Mouse (Mus musculus): Measurements from ENCODE around the gene Taok1. TPM values are rescaled to one million over a fixed set of nuclear protein-coding genes. Genes with fewer than 3 reads are reported as not detected.

Taok1 gene
- polyA plus RNA-seq, 1 experiment from 2014 or later, result 3.6 TPM

GRCm38 (mm10) chr11:77492311-77492871, 115.2 kb downstream of the Taok1 start:
- Histone ChIP-seq H3K36me3 (ENCODE audit: control insufficient read depth, insufficient read depth) (no peaks in the 10 kb centered on the region), H3K4me3 (ENCODE audit: low read depth, low read length) (peak overlapping the region; percentile 84), H3K9me3 (replicated peaks; ENCODE audit: control insufficient read depth, low read length) (no peaks in the 10 kb centered on the region), H3K4me2 (ENCODE audit: low read depth, low read length) (peak overlapping the region; percentile 97), H3K9ac (ENCODE audit: low read depth, low read length) (peak overlapping the region; percentile 70), H3K4me1 (ENCODE audit: control insufficient read depth, low read depth, low read length) (peaks cover 57% of the 10 kb centered on the region), H3K27ac (ENCODE audit: low read length) (peak overlapping the region; percentile 62), H3K27me3 (ENCODE audit: control insufficient read depth, insufficient read depth, low read depth, low read length) (peaks cover 33% of the 10 kb centered on the region)
- under 1% methylated on average over 18 of the region's 18 CpGs for WGBS (ENCODE audit: insufficient replicate concordance)
- ATAC-seq (ENCODE audit: low read depth), result no peak

- peak overlapping the region; percentile 97 for H3K4me2 ChIP-seq (ENCODE audit: low read depth, low read length)
- peaks cover 33% of the 10 kb centered on the region for H3K27me3 ChIP-seq (ENCODE audit: control insufficient read depth, insufficient read depth, low read depth, low read length)
- H3K4me1 ChIP-seq (ENCODE audit: control insufficient read depth, low read depth, low read length), result peaks cover 50% of the 10 kb centered on the region
- H3K36me3 ChIP-seq (ENCODE audit: control insufficient read depth, insufficient read depth), result no peaks in the 10 kb centered on the region
- H3K9me3 ChIP-seq (replicated peaks; ENCODE audit: control insufficient read depth, low read length), result no peaks in the 10 kb centered on the region
- H3K9ac ChIP-seq (ENCODE audit: low read depth, low read length), result peak overlapping the region; percentile 70
- peak overlapping the region; percentile 15; the same call in 1 of the 2 replicates for H3K27ac ChIP-seq (ENCODE audit: low read length)
- no peak for ATAC-seq (ENCODE audit: low read depth)
- peak overlapping the region; percentile 84 for H3K4me3 ChIP-seq (ENCODE audit: low read depth, low read length)
- WGBS (ENCODE audit: insufficient replicate concordance), result under 1% methylated on average over 23 of the region's 23 CpGs
These were observed 115.9 kb downstream of the Taok1 start for GRCm38 (mm10) chr11:77491502-77492291.

- H3K4me3 ChIP-seq (ENCODE audit: low read depth, low read length), result peak overlapping the region; percentile 84
These were observed 116.5 kb downstream of the Taok1 start for GRCm38 (mm10) chr11:77491123-77491501.

GRCm38 (mm10) chr11:77490451-77490850, 117.2 kb downstream of the Taok1 start:
- Histone ChIP-seq H3K9ac (ENCODE audit: low read depth, low read length) (no peak overlapping the region), H3K4me1 (ENCODE audit: control insufficient read depth, low read depth, low read length) (peaks cover 47% of the 10 kb centered on the region), H3K4me3 (ENCODE audit: low read depth, low read length) (no peak overlapping the region), H3K4me2 (ENCODE audit: low read depth, low read length) (no peak overlapping the region), H3K27me3 (ENCODE audit: control insufficient read depth, insufficient read depth, low read depth, low read length) (peaks cover 33% of the 10 kb centered on the region), H3K36me3 (ENCODE audit: control insufficient read depth, insufficient read depth) (no peaks in the 10 kb centered on the region), H3K27ac (ENCODE audit: low read length) (no peak overlapping the region), H3K9me3 (replicated peaks; ENCODE audit: control insufficient read depth, low read length) (no peaks in the 10 kb centered on the region)
- 61% methylated on average over 6 of the region's 6 CpGs for WGBS (ENCODE audit: insufficient replicate concordance)
- no peak for ATAC-seq (ENCODE audit: low read depth)

More at GRCm38 (mm10) chr11:77491123-77491501, 116.5 kb downstream of the Taok1 start:
- Histone ChIP-seq H3K36me3 (ENCODE audit: control insufficient read depth, insufficient read depth) (no peaks in the 10 kb centered on the region), H3K9ac (ENCODE audit: low read depth, low read length) (no peak overlapping the region; the same call in 1 of the 2 replicates), H3K27me3 (ENCODE audit: control insufficient read depth, insufficient read depth, low read depth, low read length) (peaks cover 33% of the 10 kb centered on the region), H3K27ac (ENCODE audit: low read length) (no peak overlapping the region), H3K4me2 (ENCODE audit: low read depth, low read length) (peak overlapping the region; percentile 97), H3K9me3 (replicated peaks; ENCODE audit: control insufficient read depth, low read length) (no peaks in the 10 kb centered on the region), H3K4me1 (ENCODE audit: control insufficient read depth, low read depth, low read length) (peaks cover 50% of the 10 kb centered on the region)
- ATAC-seq (ENCODE audit: low read depth), result peak; percentile 30
- under 1% methylated on average over 13 of the region's 13 CpGs for WGBS (ENCODE audit: insufficient replicate concordance)

GRCm38 (mm10) chr11:77489591-77490235, 117.9 kb downstream of the Taok1 start, which contains the start of gene Ankrd13b:
Gene Ankrd13b (minus strand): TSS chr11:77489678.
- peaks cover 33% of the 10 kb centered on the region for H3K27me3 ChIP-seq (ENCODE audit: control insufficient read depth, insufficient read depth, low read depth, low read length)
- no peaks in the 10 kb centered on the region for H3K36me3 ChIP-seq (ENCODE audit: control insufficient read depth, insufficient read depth)
- peak within 1 kb of the TSS; percentile 59 for H3K9ac ChIP-seq (ENCODE audit: low read depth, low read length)
- under 1% methylated on average over 31 of the region's 87 CpGs for WGBS (ENCODE audit: insufficient replicate concordance)
- ATAC-seq (ENCODE audit: low read depth), result no peak
- H3K4me1 ChIP-seq (ENCODE audit: control insufficient read depth, low read depth, low read length), result peaks cover 39% of the 10 kb centered on the region
- peak within 1 kb of the TSS; percentile 70 for H3K4me3 ChIP-seq (ENCODE audit: low read depth, low read length)
- H3K27ac ChIP-seq (ENCODE audit: low read length), result no peak within 1 kb of the TSS
- peak within 1 kb of the TSS; percentile 94 for H3K4me2 ChIP-seq (ENCODE audit: low read depth, low read length)
- H3K9me3 ChIP-seq (replicated peaks; ENCODE audit: control insufficient read depth, low read length), result no peaks in the 10 kb centered on the region

GRCm38 (mm10) chr11:77488771-77489581, 118.6 kb downstream of the Taok1 start:
- Histone ChIP-seq H3K36me3 (ENCODE audit: control insufficient read depth, insufficient read depth) (no peaks in the 10 kb centered on the region), H3K27me3 (ENCODE audit: control insufficient read depth, insufficient read depth, low read depth, low read length) (peaks cover 33% of the 10 kb centered on the region), H3K4me1 (ENCODE audit: control insufficient read depth, low read depth, low read length) (peaks cover 32% of the 10 kb centered on the region), H3K27ac (ENCODE audit: low read length) (no peak overlapping the region), H3K4me3 (ENCODE audit: low read depth, low read length) (peak overlapping the region; percentile 70), H3K4me2 (ENCODE audit: low read depth, low read length) (peak overlapping the region; percentile 94), H3K9me3 (replicated peaks; ENCODE audit: control insufficient read depth, low read length) (no peaks in the 10 kb centered on the region), H3K9ac (ENCODE audit: low read depth, low read length) (peak overlapping the region; percentile 59)
- ATAC-seq (ENCODE audit: low read depth), result no peak
- 5% methylated on average over 51 of the region's 55 CpGs for WGBS (ENCODE audit: insufficient replicate concordance)

GRCm38 (mm10) chr11:77486798-77487197, 120.8 kb downstream of the Taok1 start:
- H3K9me3 ChIP-seq (replicated peaks; ENCODE audit: control insufficient read depth, low read length), result no peaks in the 10 kb centered on the region
- H3K9ac ChIP-seq (ENCODE audit: low read depth, low read length), result no peak overlapping the region
- H3K4me2 ChIP-seq (ENCODE audit: low read depth, low read length), result no peak overlapping the region
- 64% methylated on average over 5 of the region's 5 CpGs for WGBS (ENCODE audit: insufficient replicate concordance)
- peaks cover 31% of the 10 kb centered on the region for H3K27me3 ChIP-seq (ENCODE audit: control insufficient read depth, insufficient read depth, low read depth, low read length)
- H3K4me1 ChIP-seq (ENCODE audit: control insufficient read depth, low read depth, low read length), result peaks cover 19% of the 10 kb centered on the region
- no peak overlapping the region for H3K27ac ChIP-seq (ENCODE audit: low read length)
- no peaks in the 10 kb centered on the region for H3K36me3 ChIP-seq (ENCODE audit: control insufficient read depth, insufficient read depth)
- no peak for ATAC-seq (ENCODE audit: low read depth)
- H3K4me3 ChIP-seq (ENCODE audit: low read depth, low read length), result no peak overlapping the region

GRCm38 (mm10) chr11:77485229-77485628, 122.4 kb downstream of the Taok1 start:
- H3K4me1 ChIP-seq (ENCODE audit: control insufficient read depth, low read depth, low read length), result peaks cover 6% of the 10 kb centered on the region
- no peak for ATAC-seq (ENCODE audit: low read depth)
- no peaks in the 10 kb centered on the region for H3K9me3 ChIP-seq (replicated peaks; ENCODE audit: control insufficient read depth, low read length)
- H3K36me3 ChIP-seq (ENCODE audit: control insufficient read depth, insufficient read depth), result no peaks in the 10 kb centered on the region
- H3K9ac ChIP-seq (ENCODE audit: low read depth, low read length), result no peak overlapping the region
- H3K27ac ChIP-seq (ENCODE audit: low read length), result no peak overlapping the region
- H3K4me3 ChIP-seq (ENCODE audit: low read depth, low read length), result no peak overlapping the region
- H3K27me3 ChIP-seq (ENCODE audit: control insufficient read depth, insufficient read depth, low read depth, low read length), result peaks cover 21% of the 10 kb centered on the region
- H3K4me2 ChIP-seq (ENCODE audit: low read depth, low read length), result no peak overlapping the region
- 67% methylated on average over 6 of the region's 6 CpGs for WGBS (ENCODE audit: insufficient replicate concordance)
